Mouse (Mus musculus): ENCODE data around the gene Ptbp3.

Ptbp3 gene

DNA sequence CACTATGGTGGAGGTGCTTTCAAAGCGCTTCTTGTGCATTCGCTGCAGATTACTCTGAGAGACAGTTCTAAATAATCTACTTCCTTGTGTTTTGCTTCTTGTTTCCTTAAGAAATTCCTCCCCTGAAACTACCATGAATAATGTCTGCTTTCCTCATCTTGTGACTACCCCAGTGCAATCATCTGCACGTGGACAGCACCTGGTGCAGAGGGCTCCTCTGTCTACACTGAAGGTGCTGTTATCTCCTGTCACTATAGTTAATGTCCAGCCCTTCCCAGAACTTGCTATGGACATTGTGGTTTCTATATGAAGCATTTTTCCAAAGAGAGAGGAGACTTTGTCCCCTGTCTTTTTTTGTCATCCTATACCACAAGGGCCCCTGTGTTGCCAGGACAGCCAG lies 4.4 kb upstream of the Ptbp3 start:
- DNase-seq: no peak

DNA sequence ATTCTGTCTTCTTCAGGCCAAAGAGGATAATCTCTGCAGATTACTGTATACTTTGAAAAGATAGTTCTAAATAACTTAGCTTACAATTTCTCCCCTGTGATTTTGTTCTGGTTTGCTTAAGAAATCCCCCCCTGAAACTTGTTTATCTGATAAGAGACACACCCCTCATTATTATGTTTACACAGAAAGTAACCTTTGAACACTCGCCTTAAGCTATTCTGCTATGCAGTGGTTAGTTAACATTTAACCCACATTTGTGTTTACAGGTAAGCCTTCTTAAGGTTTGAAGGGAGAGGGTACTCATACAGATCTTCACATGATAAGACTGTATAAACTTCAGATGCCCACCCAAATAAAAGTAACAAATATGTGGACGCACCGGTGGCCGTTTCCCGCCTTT lies 3.7 kb upstream of the Ptbp3 start:
- DNase-seq: no peak

GRCm38 (mm10) chr4:59551901-59552300 lies 2.7 kb upstream of the Ptbp3 start:
- DNase-seq: no peak

DNA sequence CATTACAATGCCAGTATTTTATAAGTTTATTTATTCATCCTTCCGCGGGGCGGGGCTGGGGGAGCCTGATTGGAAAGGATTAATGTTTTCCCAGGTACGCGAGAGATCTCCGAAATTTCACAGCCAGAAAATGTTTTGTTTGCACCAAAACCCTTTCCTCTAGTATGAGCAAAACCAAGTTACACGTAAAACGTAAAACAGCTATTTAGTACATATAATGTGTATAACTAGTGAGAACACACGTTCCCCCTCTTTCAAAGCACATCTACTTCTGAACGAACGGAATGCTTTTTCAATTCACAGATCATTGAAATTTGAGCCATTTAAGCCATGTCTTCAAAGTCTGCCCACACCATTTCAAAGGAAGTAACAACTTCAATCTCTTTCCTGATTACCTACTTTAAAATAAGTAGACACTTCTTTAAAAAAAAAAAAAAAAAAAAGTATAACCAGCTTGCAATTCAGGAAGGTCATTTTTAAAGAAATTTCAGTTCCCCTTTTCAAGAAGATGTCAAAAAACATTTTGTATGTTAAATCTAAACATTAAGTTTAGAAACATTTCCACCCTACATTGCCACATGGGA lies 905 bp upstream of the Ptbp3 start:
- DNase-seq: no peak

- DNase-seq: peak; percentile 98
Measured at GRCm38 (mm10) chr4:59548560-59549174, 497 bp downstream of the Ptbp3 start.

DNA sequence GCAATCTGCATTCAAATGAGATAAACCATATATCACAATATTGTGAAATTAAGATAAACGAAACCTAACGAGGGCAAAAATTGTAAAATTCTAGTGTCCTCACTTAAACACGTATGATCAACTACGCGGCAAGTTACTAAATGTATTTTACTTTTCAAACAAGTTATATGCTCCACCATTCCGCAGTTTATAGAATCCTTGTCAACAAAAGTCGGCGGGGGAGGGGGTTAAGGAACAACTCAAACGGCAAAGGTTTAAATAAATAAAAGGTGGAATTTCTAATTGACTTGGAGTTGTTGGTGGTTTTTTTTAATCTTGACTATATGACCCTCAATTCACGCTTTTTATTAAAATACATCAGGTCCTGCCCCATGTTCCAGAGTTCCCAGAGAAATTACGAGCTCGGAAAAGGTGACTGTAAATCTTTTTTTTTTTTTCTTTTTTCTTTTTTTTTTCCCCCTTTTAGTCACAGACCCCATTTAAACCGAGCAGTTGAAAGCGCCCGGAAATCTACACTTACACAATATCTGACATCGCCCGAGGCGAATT lies 1.1 kb downstream of the Ptbp3 start:
- no peak for DNase-seq

DNA sequence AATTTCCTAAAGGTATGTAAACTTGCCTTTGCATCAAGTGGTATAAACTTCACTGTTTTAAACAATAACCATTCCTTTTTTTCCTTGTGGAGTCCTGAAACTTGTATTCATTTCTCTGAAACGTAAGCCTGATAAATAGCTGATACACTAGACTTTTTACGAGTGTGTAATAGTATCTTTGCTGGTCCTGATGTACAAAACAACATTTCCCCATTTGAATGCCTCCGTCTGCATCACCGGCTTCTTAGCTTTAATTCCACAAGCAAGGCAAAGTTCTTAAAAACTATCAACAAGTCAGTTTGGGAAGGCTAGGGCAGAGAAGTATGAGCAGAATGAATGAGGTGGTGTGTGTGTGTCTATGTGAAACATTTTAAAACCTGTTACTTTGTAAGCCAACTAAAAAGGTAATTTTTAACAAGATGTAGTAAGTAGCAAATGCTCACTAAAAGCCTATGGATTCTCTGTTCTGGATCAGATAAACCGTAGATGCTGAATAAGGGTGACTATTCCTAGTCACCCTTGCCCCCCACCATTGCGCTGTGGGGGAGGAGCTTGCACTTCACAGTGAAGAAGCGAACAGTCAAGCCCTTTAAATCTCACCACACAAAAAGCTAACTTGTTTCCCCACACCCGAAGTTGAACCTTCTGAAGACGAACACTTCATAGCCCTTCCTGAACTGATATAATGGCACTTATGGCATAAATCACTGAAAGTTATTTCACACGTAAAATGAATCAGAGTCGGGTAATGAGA lies 1.9 kb downstream of the Ptbp3 start:
- DNase-seq: no peak

DNA sequence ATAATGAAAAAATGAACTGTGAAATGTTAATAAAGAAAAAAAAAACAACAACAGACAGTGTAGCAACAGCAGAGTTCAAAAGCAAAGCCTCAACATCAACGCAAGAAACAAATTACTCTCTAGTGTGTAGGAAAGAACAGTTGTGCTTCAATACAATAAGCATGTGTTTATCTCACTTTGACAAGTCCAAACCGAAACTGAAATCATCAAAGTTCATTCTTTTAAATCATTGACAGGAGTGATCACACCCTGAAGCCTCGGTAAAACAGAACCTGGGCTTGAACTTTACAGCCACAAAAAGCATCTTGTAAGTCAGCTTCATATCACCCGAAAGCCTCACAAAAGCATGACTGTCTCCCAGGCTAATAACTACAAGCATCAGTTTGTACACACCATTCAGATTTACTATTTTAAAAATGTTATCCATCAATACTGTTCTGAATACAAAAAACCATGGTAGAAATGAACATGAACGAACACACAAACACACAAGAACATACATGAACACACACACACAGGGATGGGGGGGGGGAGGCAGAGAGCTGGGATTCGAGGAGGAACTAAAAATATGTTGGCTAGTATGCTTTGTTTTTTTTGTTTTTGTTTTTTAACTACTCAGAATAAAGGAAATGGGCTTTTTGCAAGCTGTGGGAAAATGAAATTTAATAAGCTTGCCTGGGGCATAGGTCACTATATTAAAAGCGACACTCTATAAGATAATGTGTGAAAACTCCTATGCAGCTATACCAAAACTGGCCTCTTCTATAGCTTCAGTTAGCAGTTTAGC lies 2.7 kb downstream of the Ptbp3 start:
- DNase-seq: no peak

DNA sequence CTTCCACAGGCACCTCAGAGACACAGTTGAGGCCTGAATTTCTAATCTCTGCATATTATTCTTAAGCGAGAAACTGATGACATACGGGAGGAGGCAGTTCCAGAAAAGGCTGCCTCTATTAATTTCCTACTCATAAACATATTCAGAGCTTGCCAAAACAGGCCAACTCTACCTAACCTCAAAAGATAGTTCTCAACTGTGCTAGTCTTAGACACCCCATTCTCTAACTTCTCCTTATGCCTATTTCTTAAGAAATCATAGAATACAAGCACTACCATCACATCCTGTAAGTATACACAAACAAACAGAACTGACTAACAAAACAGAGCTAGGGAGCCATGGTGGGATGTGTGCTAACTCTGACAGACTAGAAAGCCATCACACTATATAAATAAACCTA lies 4.5 kb downstream of the Ptbp3 start:
- DNase-seq: no peak

GRCm38 (mm10) chr4:59543006-59543405 lies 6.2 kb downstream of the Ptbp3 start:
- peak; percentile 60 for DNase-seq

DNA sequence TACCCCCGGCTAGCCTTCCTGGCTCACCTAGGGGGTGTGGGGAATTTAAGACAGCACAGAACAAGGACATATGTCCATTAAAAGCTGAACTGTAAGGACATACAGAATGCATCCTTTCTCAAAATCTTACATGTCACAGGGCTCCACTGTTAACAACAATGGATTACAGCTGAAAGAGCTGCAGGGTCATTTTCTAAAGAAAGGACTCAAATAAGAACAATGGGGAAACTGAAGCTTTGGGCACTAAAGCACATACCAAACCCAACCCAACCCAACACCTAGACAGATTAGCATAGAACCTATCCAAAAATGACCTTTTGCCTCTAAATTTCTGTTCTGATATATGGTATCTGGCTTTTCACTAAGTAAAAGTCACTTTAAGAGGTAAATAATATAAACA lies 12.9 kb downstream of the Ptbp3 start:
- no peak for DNase-seq

- no peak for DNase-seq
Measured at GRCm38 (mm10) chr4:59535624-59536023, 13.5 kb downstream of the Ptbp3 start.

DNA sequence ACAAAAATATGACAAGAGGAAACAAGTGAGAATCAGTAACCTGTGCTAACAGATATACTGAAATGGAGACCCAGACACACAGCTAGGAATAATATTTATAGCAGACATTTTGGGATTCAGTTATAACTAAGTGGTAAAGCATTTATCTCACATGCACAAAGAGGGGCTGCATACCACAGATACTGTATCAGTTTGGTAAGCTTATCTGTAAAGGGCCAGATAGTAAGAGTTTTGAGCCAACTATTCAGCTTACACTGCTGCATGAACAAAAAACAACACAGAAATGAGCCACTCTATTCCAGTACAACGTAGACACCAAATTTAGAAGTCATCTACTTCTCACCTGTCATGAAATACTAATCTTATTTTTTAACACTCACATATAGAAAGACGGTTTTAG lies 15.9 kb downstream of the Ptbp3 start:
- DNase-seq: no peak

DNA sequence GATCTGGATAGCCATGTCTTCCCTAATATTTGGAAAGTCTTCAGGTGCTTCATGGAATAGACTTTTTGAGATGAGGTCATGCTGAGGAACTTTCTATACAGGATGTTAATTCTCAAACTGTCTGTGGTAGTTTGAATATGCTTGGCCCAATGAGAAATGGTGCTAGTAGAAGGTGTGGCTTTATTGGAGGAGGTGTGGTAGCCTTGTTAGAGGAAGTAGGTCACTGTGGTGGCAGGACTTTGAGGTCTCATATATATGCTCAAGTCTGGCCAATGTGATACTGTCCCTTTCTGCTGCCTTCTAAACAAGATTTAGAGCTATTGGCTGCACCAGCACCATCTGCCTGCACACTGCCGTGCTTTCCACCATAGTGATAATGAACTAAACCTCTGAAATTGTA lies 18.0 kb downstream of the Ptbp3 start:
- no peak for DNase-seq

- no peak for DNase-seq
Measured at GRCm38 (mm10) chr4:59527470-59527869, 21.7 kb downstream of the Ptbp3 start.

DNA sequence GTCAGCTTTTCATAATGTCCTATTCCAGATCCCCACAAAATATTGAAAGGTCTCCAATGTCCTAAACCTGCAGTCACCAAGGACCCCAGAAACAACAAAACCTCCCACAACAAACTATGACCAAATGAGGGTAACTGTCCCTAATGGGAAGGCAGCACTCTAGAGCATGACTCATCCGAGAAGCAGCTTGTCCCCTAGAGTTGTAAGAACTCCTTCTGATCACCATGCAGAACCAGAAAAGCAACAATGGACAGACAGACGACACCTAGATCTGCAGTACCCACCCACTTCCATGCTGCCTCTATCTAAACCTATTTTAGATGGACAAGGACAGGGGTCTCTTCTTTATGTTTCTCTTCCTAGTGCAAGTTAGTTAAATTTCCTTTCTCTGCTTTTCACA lies 22.4 kb downstream of the Ptbp3 start:
- DNase-seq: no peak

DNA sequence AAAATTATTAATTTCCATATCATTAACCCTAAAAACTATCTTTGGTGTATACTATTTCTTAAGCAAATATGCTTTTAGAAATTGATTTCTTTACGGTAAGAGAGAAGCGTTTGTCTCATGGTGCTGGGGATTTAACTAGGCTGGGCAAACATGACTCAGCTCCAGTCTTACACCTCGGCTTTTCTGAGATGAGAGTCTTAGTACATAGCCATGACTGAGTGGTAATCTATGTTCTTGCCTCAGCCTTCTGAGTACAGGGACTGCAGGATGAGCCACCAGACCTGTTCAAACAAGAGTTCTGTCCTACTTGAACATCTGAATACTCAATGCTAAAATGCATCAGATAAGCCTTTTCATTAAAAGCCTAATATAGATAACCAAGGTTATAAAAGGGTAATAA lies 24.3 kb downstream of the Ptbp3 start:
- DNase-seq: no peak

GRCm38 (mm10) chr4:59510321-59510720 lies 38.8 kb downstream of the Ptbp3 start:
- no peak for DNase-seq

DNA sequence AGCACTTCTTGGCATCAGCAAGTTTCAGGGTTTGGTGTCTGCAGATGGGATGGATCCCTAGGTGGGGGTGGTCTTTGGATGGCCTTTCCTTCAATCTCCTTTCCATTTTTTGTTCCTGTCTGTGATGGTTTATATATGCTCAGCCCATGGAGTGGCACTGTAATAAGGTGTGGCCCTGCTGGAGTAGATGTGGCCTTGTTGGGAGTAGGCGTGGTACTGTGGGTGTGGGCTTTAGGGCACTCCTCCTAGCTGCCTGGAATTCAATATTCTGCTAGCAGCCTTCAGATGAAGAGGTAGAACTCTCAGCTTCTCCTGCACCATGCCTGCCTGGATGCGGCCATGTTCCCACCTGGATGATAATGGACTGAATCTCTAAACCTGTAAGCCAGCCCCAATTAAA lies 39.6 kb downstream of the Ptbp3 start:
- DNase-seq: no peak

DNA sequence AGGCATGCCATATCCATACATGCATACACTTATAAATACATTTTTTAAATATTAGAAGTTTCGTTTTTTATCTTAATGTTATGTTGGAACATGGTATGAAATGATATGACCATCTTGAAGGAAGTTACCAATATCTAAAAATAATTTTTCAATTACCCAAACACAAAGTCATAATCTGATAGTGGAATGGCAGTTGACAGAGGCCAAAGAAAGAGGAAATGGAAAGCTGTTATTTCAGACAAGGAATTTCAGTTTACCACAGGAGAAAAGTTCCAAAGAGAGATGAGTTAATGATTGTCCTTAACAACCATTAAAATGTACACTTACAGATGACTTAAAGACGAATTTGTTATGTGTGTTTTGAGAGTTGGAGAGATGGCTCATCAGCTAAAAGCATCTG lies 41.4 kb downstream of the Ptbp3 start:
- DNase-seq: no peak

- no peak for DNase-seq
Measured at GRCm38 (mm10) chr4:59506704-59507103, 42.5 kb downstream of the Ptbp3 start.

GRCm38 (mm10) chr4:59505481-59505880 lies 43.7 kb downstream of the Ptbp3 start:
- DNase-seq: no peak

DNA sequence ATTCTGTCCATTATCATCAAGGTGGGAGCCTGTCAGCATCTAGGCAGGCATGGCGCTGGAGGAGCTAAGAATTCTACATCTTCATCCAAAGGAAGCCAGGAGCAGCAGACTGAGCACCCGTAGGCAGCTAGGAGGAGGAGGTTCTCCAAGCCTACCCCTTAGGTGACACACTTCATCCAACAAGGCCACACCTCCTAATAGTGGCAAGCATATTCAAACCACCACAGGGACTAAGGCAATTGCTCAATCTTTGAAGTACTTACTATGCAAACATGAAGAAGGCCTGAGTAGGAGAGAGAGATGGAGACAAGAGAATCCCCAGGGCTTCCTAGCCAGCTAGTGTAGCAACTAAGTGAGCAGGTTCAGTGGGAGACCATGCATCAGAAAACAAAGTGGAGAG lies 58.1 kb downstream of the Ptbp3 start:
- no peak for DNase-seq
